Mouse (Mus musculus): ENCODE measurements around the gene Celf2. TPM values are rescaled to one million over a fixed set of nuclear protein-coding genes. Genes with fewer than 3 reads are reported as not detected.

The Celf2 gene
- polyA plus RNA-seq, 1 experiment from 2014 or later = 11.2 TPM

- Histone ChIP-seq H3K9ac (peak overlapping the region; percentile 21; the same call in 1 of the 2 replicates), H3K27ac (replicated peaks) (peak overlapping the region; percentile 48; the same call in 1 of the 2 replicates), H3K4me1 (replicated peaks) (no peaks in the 10 kb centered on the region; the same call in 1 of the 2 replicates), H3K9me3 (replicated peaks) (no peaks in the 10 kb centered on the region), H3K27me3 (no peaks in the 10 kb centered on the region), H3K4me3 (replicated peaks) (peak overlapping the region; percentile 53), H3K36me3 (replicated peaks) (no peaks in the 10 kb centered on the region), H3K4me2 (peak overlapping the region; percentile 59)
- 0 out of 2 replicates have a peak, but pooled peaks have one; percentile 18 for ATAC-seq (ENCODE audit: insufficient read depth)
- 8% methylated on average over 11 of the region's 11 CpGs for WGBS (ENCODE audit: insufficient replicate concordance)
Observed at GRCm38 (mm10) chr2:6720753-6721459, 788.5 kb downstream of the Celf2 start.

- no peaks in the 10 kb centered on the region for H3K9me3 ChIP-seq (replicated peaks)
- H3K4me3 ChIP-seq (replicated peaks) = no peak overlapping the region
- H3K36me3 ChIP-seq (replicated peaks) = no peaks in the 10 kb centered on the region
- no peaks in the 10 kb centered on the region for H3K27me3 ChIP-seq
- no peak overlapping the region for H3K27ac ChIP-seq (replicated peaks)
- peak overlapping the region; percentile 21; the same call in 1 of the 2 replicates for H3K4me2 ChIP-seq
- no peak overlapping the region for H3K9ac ChIP-seq
- H3K4me1 ChIP-seq (replicated peaks) = no peaks in the 10 kb centered on the region; the same call in 1 of the 2 replicates
- no peak for ATAC-seq (ENCODE audit: insufficient read depth)
Observed at GRCm38 (mm10) chr2:6718864-6719263, 790.5 kb downstream of the Celf2 start.

GRCm38 (mm10) chr2:6717953-6718352, 791.4 kb downstream of the Celf2 start:
- Histone ChIP-seq H3K36me3 (replicated peaks) (no peaks in the 10 kb centered on the region), H3K4me3 (replicated peaks) (no peak overlapping the region), H3K27me3 (no peaks in the 10 kb centered on the region), H3K4me2 (peak overlapping the region; percentile 27; the same call in 1 of the 2 replicates), H3K4me1 (replicated peaks) (no peaks in the 10 kb centered on the region; the same call in 1 of the 2 replicates), H3K9ac (no peak overlapping the region), H3K9me3 (replicated peaks) (no peaks in the 10 kb centered on the region), H3K27ac (replicated peaks) (no peak overlapping the region)
- 32% methylated on average over 3 of the region's 3 CpGs for WGBS (ENCODE audit: insufficient replicate concordance)
- ATAC-seq (ENCODE audit: insufficient read depth) = no peak

- no peaks in the 10 kb centered on the region for H3K27me3 ChIP-seq
- H3K27ac ChIP-seq (replicated peaks) = no peak overlapping the region
- 57% methylated on average over 3 of the region's 3 CpGs for WGBS (ENCODE audit: insufficient replicate concordance)
- H3K4me3 ChIP-seq (replicated peaks) = no peak overlapping the region
- H3K9ac ChIP-seq = no peak overlapping the region
- H3K4me2 ChIP-seq = no peak overlapping the region
- H3K9me3 ChIP-seq (replicated peaks) = no peaks in the 10 kb centered on the region
- H3K36me3 ChIP-seq (replicated peaks) = no peaks in the 10 kb centered on the region
- H3K4me1 ChIP-seq (replicated peaks) = 0 out of 2 replicates have a peak, but pooled peaks cover 3% of the 10 kb centered on the region
- ATAC-seq (ENCODE audit: insufficient read depth) = no peak
Observed at GRCm38 (mm10) chr2:6715562-6715961, 793.8 kb downstream of the Celf2 start.

GRCm38 (mm10) chr2:6713529-6713928, 795.8 kb downstream of the Celf2 start:
- ATAC-seq (ENCODE audit: insufficient read depth) = no peak
- no peaks in the 10 kb centered on the region for H3K9me3 ChIP-seq (replicated peaks)
- H3K36me3 ChIP-seq (replicated peaks) = no peaks in the 10 kb centered on the region
- 52% methylated on average over 6 of the region's 6 CpGs for WGBS (ENCODE audit: insufficient replicate concordance)
- no peak overlapping the region for H3K27ac ChIP-seq (replicated peaks)
- H3K4me2 ChIP-seq = no peak overlapping the region
- no peaks in the 10 kb centered on the region for H3K27me3 ChIP-seq
- H3K4me1 ChIP-seq (replicated peaks) = 0 out of 2 replicates have a peak, but pooled peaks cover 3% of the 10 kb centered on the region
- H3K4me3 ChIP-seq (replicated peaks) = no peak overlapping the region
- no peak overlapping the region for H3K9ac ChIP-seq

GRCm38 (mm10) chr2:6710687-6711430, 798.5 kb downstream of the Celf2 start:
- 17% methylated on average over 7 of the region's 7 CpGs for WGBS (ENCODE audit: insufficient replicate concordance)
- ATAC-seq (ENCODE audit: insufficient read depth) = peak; percentile 49
- no peak overlapping the region for H3K27ac ChIP-seq (replicated peaks)

GRCm38 (mm10) chr2:6707959-6708519, 801.3 kb downstream of the Celf2 start:
- ATAC-seq (ENCODE audit: insufficient read depth) = no peak
- no peak overlapping the region for H3K4me2 ChIP-seq
- no peaks in the 10 kb centered on the region for H3K36me3 ChIP-seq (replicated peaks)
- H3K4me3 ChIP-seq (replicated peaks) = no peak overlapping the region
- H3K4me1 ChIP-seq (replicated peaks) = peaks cover 25% of the 10 kb centered on the region; the same call in 1 of the 2 replicates
- H3K9ac ChIP-seq = no peak overlapping the region
- WGBS (ENCODE audit: insufficient replicate concordance) = 29% methylated on average over 5 of the region's 5 CpGs
- H3K9me3 ChIP-seq (replicated peaks) = no peaks in the 10 kb centered on the region
- H3K27me3 ChIP-seq = no peaks in the 10 kb centered on the region
- peak overlapping the region; percentile 14; the same call in 1 of the 2 replicates for H3K27ac ChIP-seq (replicated peaks)

More at GRCm38 (mm10) chr2:6710687-6711430, 798.5 kb downstream of the Celf2 start:
- peaks cover 10% of the 10 kb centered on the region; the same call in 1 of the 2 replicates for H3K4me1 ChIP-seq (replicated peaks)
- no peak overlapping the region for H3K4me3 ChIP-seq (replicated peaks)
- no peaks in the 10 kb centered on the region for H3K9me3 ChIP-seq (replicated peaks)
- no peaks in the 10 kb centered on the region for H3K27me3 ChIP-seq
- no peak overlapping the region for H3K9ac ChIP-seq
- H3K4me2 ChIP-seq = peak overlapping the region; percentile 23
- H3K36me3 ChIP-seq (replicated peaks) = no peaks in the 10 kb centered on the region

- Histone ChIP-seq H3K27ac (replicated peaks) (no peak overlapping the region), H3K36me3 (replicated peaks) (no peaks in the 10 kb centered on the region), H3K27me3 (no peaks in the 10 kb centered on the region), H3K4me3 (replicated peaks) (no peak overlapping the region), H3K4me1 (replicated peaks) (peaks cover 25% of the 10 kb centered on the region; the same call in 1 of the 2 replicates), H3K9ac (no peak overlapping the region), H3K4me2 (no peak overlapping the region), H3K9me3 (replicated peaks) (no peaks in the 10 kb centered on the region)
- no peak for ATAC-seq (ENCODE audit: insufficient read depth)
- WGBS (ENCODE audit: insufficient replicate concordance) = 9% methylated on average over 2 of the region's 2 CpGs
Observed at GRCm38 (mm10) chr2:6707276-6707675, 802.1 kb downstream of the Celf2 start.

- Histone ChIP-seq H3K36me3 (replicated peaks) (no peaks in the 10 kb centered on the region), H3K27ac (replicated peaks) (no peak overlapping the region), H3K27me3 (no peaks in the 10 kb centered on the region), H3K4me3 (replicated peaks) (no peak overlapping the region), H3K4me1 (replicated peaks) (peaks cover 23% of the 10 kb centered on the region; the same call in 1 of the 2 replicates), H3K9ac (no peak overlapping the region), H3K9me3 (replicated peaks) (no peaks in the 10 kb centered on the region), H3K4me2 (no peak overlapping the region)
- 61% methylated on average over 11 of the region's 11 CpGs for WGBS (ENCODE audit: insufficient replicate concordance)
- no peak for ATAC-seq (ENCODE audit: insufficient read depth)
Observed at GRCm38 (mm10) chr2:6705929-6706739, 803.2 kb downstream of the Celf2 start.

- H3K36me3 ChIP-seq (replicated peaks) = no peaks in the 10 kb centered on the region
- H3K9me3 ChIP-seq (replicated peaks) = no peaks in the 10 kb centered on the region
- WGBS (ENCODE audit: insufficient replicate concordance) = 49% methylated on average over 7 of the region's 7 CpGs
- H3K27ac ChIP-seq (replicated peaks) = no peak overlapping the region
- no peak overlapping the region for H3K4me3 ChIP-seq (replicated peaks)
- H3K4me1 ChIP-seq (replicated peaks) = peaks cover 23% of the 10 kb centered on the region; the same call in 1 of the 2 replicates
- no peak overlapping the region for H3K4me2 ChIP-seq
- H3K27me3 ChIP-seq = no peaks in the 10 kb centered on the region
- no peak for ATAC-seq (ENCODE audit: insufficient read depth)
- no peak overlapping the region for H3K9ac ChIP-seq
Observed at GRCm38 (mm10) chr2:6705475-6705874, 803.9 kb downstream of the Celf2 start.

All from liver, embryonic 15.5 days (tissue).